Comparison of ENCODE assay signal across 7 mouse cellular contexts in genomic region chr8:86884067-86884466, GRCm38 (mm10). TPM values are rescaled to one million over a fixed set of nuclear protein-coding genes. Genes with fewer than 3 reads are reported as not detected.
DNase-seq lines count a peak whose midpoint lies in the region; ATAC-seq and TF ChIP-seq lines count a peak whose summit lies in the region.

No protein-coding gene starts in this region.

- peaks cover 8% of the 10 kb centered on the region for H3K4me1 ChIP-seq in forebrain, embryonic 11.5 days (replicated peaks; ENCODE audit: control insufficient read depth, insufficient read depth, low read length)
- H3K4me1 ChIP-seq in kidney, adult 2 months (ENCODE audit: control insufficient read depth, insufficient read depth, low read length) = peaks cover 27% of the 10 kb centered on the region
- H3K4me1 ChIP-seq in midbrain, embryonic 11.5 days (ENCODE audit: control insufficient read depth, insufficient read depth, low read length) = peaks cover 15% of the 10 kb centered on the region

- no peak for TF ChIP-seq POLR2A in kidney, adult 2 months (IDR thresholded peaks at IDR 0.05; ENCODE audit: low read depth, low read length)

- no peak for ATAC-seq in forebrain, embryonic 11.5 days (replicated peaks; ENCODE audit: low FRiP score)
- ATAC-seq in midbrain, embryonic 11.5 days (ENCODE audit: low FRiP score) = no peak

- peak overlapping the region; percentile 95 for H3K9ac ChIP-seq in forebrain, embryonic 11.5 days (ENCODE audit: low read length)
- peak overlapping the region; percentile 87 for H3K9ac ChIP-seq in midbrain, embryonic 11.5 days (ENCODE audit: low read length)

- peak overlapping the region; percentile 89 for H3K4me2 ChIP-seq in forebrain, embryonic 11.5 days (ENCODE audit: low read depth, low read length, severe bottlenecking)
- H3K4me2 ChIP-seq in midbrain, embryonic 11.5 days = peak overlapping the region; percentile 90

- H3K9me3 ChIP-seq in forebrain, embryonic 11.5 days (ENCODE audit: control insufficient read depth, low read length) = no peaks in the 10 kb centered on the region
- H3K9me3 ChIP-seq in midbrain, embryonic 11.5 days (ENCODE audit: control insufficient read depth, low read length) = no peaks in the 10 kb centered on the region

- 1% methylated on average over 16 of the region's 16 CpGs for WGBS in forebrain, embryonic 11.5 days
- WGBS in kidney, adult 2 months = 1% methylated on average over 16 of the region's 16 CpGs
- WGBS in midbrain, embryonic 11.5 days = 1% methylated on average over 16 of the region's 16 CpGs

- DNase-seq in right cerebral cortex, adult 18-20 months = peak; percentile 19
- DNase-seq in right cerebral cortex, postnatal 4 days = no peak
- DNase-seq in adipocyte (ENCODE audit: low spot score) = peak; percentile 52
- DNase-seq in forebrain, embryonic 11.5 days (ENCODE audit: low spot score) = no peak
- DNase-seq in kidney, adult 2 months = peak; percentile 57
- DNase-seq in midbrain, embryonic 11.5 days (ENCODE audit: low spot score, missing footprints) = peak; percentile 91
- peak; percentile 18 for DNase-seq in thymus, postnatal 25 days

- H3K36me3 ChIP-seq in forebrain, embryonic 11.5 days (ENCODE audit: control insufficient read depth, insufficient read depth, low read length) = no peaks in the 10 kb centered on the region
- H3K36me3 ChIP-seq in kidney, adult 2 months (ENCODE audit: control insufficient read depth, insufficient read depth, low read length) = no peaks in the 10 kb centered on the region
- no peaks in the 10 kb centered on the region for H3K36me3 ChIP-seq in midbrain, embryonic 11.5 days (ENCODE audit: control insufficient read depth, insufficient read depth, low read length)

- no peaks in the 10 kb centered on the region for H3K27me3 ChIP-seq in forebrain, embryonic 11.5 days (ENCODE audit: control insufficient read depth, insufficient read depth, low read length)
- H3K27me3 ChIP-seq in kidney, adult 2 months (replicated peaks; ENCODE audit: control insufficient read depth, insufficient read depth, low read length) = no peaks in the 10 kb centered on the region
- no peaks in the 10 kb centered on the region for H3K27me3 ChIP-seq in midbrain, embryonic 11.5 days (ENCODE audit: control insufficient read depth, insufficient read depth, low read length)

- TF ChIP-seq CTCF in kidney, adult 2 months (conservative IDR thresholded peaks at IDR 0.05; ENCODE audit: insufficient read depth, insufficient read length, low read depth, low read length) = no peak

- H3K27ac ChIP-seq in forebrain, embryonic 11.5 days (ENCODE audit: low read depth, low read length) = no peak overlapping the region; the same call in 1 of the 2 replicates
- peak overlapping the region; percentile 62 for H3K27ac ChIP-seq in kidney, adult 2 months (ENCODE audit: insufficient read depth, low read depth, low read length)
- peak overlapping the region; percentile 79; the same call in 1 of the 2 replicates for H3K27ac ChIP-seq in midbrain, embryonic 11.5 days (ENCODE audit: low read depth, low read length)

- H3K4me3 ChIP-seq in forebrain, embryonic 11.5 days (ENCODE audit: low read depth, low read length) = peak overlapping the region; percentile 96
- H3K4me3 ChIP-seq in kidney, adult 2 months (ENCODE audit: insufficient read depth, low read depth, low read length) = peak overlapping the region; percentile 83
- peak overlapping the region; percentile 77 for H3K4me3 ChIP-seq in midbrain, embryonic 11.5 days (ENCODE audit: low read depth, low read length)

RNA-seq across cellular contexts. Expression of gene N4bp1, which starts 1.0 kb away (rescaled TPM):
- 11.3 and 12.3 TPM in 2 replicates for polyA plus RNA-seq in forebrain, embryonic 11.5 days (2014; fragmentation: Nextera tagmentation; extraction: Ambion mirVana)
- polyA plus RNA-seq in kidney, adult 2 months (2012; rRNA removed) = 11.3 and 13.2 TPM in 2 replicates
- 10.2 and 10.8 TPM in 2 replicates for polyA plus RNA-seq in midbrain, embryonic 11.5 days (2014; fragmentation: Nextera tagmentation; extraction: Ambion mirVana)

Comparison
In these comparisons a context has a peak if more than half of its experiments do, and no peak if none do; other contexts are left out.
1. DNase-seq: peak in right cerebral cortex, adult 18-20 months (single experiment), adipocyte (single experiment), kidney, adult 2 months (single experiment), midbrain, embryonic 11.5 days (single experiment) and thymus, postnatal 25 days (single experiment); none in right cerebral cortex, postnatal 4 days (single experiment) and forebrain, embryonic 11.5 days (single experiment).
2. Peak in every context shown above with its lines, with median percentiles within 50 percentile points of each other: H3K4me3 ChIP-seq.